Mouse (Mus musculus) heart, adult 2 months (tissue): ENCODE results near the gene Fgf12. TPM values are rescaled to one million over a fixed set of nuclear protein-coding genes. Genes with fewer than 3 reads are reported as not detected.

Experiments used
- DNase-seq, 2 experiments: peaks; one replicate each; pipeline ENCODE4 v3.0.0; 2021
- H3K27ac ChIP-seq: fragments of 200-600 bp; 2 replicates; pipeline ENCODE4 v1.8.1; 2022
- H3K27me3 ChIP-seq: fragments of 200-500 bp; 2 replicates; pipeline ENCODE4 v1.6.1; 2012; ENCODE audit warnings: mild to moderate bottlenecking, low read length, inconsistent platforms, mixed read lengths; ENCODE audit not compliant: control insufficient read depth, insufficient read depth
- H3K36me3 ChIP-seq: fragments of 200-500 bp; 2 replicates; pipeline ENCODE4 v1.6.1; 2012; ENCODE audit warnings: low read length, inconsistent platforms; ENCODE audit not compliant: control insufficient read depth, insufficient read depth
- H3K4me1 ChIP-seq: fragments of 200-500 bp; 2 replicates; pipeline ENCODE4 v1.6.1; 2011; ENCODE audit warnings: low read length; ENCODE audit not compliant: control insufficient read depth, insufficient read depth
- H3K4me3 ChIP-seq: fragments of 200-600 bp; 2 replicates; pipeline ENCODE4 v1.8.1; 2022
- H3K79me2 ChIP-seq: fragments of 200-500 bp; replicated peaks from 2 replicates; pipeline ENCODE4 v1.6.1; 2012; ENCODE audit warnings: mild to moderate bottlenecking, inconsistent platforms, low read length, moderate library complexity, mixed read lengths; ENCODE audit not compliant: control insufficient read depth, insufficient read depth
- H3K9ac ChIP-seq: fragments of 200-500 bp; 2 replicates; pipeline ENCODE4 v1.6.1; 2012; ENCODE audit warnings: low read depth, mild to moderate bottlenecking, control low read depth, inconsistent platforms, low read length, mixed read lengths
- CTCF ChIP-seq: fragments of 200-600 bp; IDR thresholded peaks from 2 replicates; pipeline ENCODE4 v1.8.1; 2022; ENCODE audit warnings: antibody characterized with exemption, mild to moderate bottlenecking, moderate library complexity
- EP300 ChIP-seq: fragments of 200-500 bp; IDR thresholded peaks from 2 replicates; pipeline ENCODE4 v1.6.1; 2011; ENCODE audit warnings: low read depth, low read length, control low read depth; ENCODE audit not compliant: insufficient read depth
- POLR2A ChIP-seq: fragments of 200-500 bp; IDR thresholded peaks from 2 replicates; pipeline ENCODE4 v1.6.1; 2011; ENCODE audit warnings: mild to moderate bottlenecking, low read depth, low read length, control low read depth; ENCODE audit not compliant: insufficient read depth
- WGBS: fragments of 180-500 bp; shearing (Covaris S2); methylation state at CpG from one replicate; pipeline ENCODE4 v1.1.7; 2018; 5-methylcytosine and 5-hydroxymethylcytosine counted together
- intact Hi-C: fragments of 180-260 bp; cut with DNase I; formaldehyde crosslinking; loops from one replicate; pipeline ENCODE4 v1.15.1; 2025
- microRNA-seq, 2 experiments: library from miRNA; unstranded; fragments of <30 nt; microRNA quantifications; one replicate each; pipeline ENCODE4 v1.2.0; 2021
- polyA plus RNA-seq: library from polyadenylated mRNA; depleted of rRNA; stranded (reverse); fragments of >200 nt; gene quantifications from 2 replicates; pipeline ENCODE4 v1.2.3, GENCODE M21; 2012; rRNA removed
- total RNA-seq, 2 experiments: library from RNA; stranded (reverse); gene quantifications; 2 replicates each; pipeline ENCODE4 v1.2.3; 2021

The Fgf12 gene
- total and polyA plus RNA-seq, 3 experiments, result 8.9 to 11.3 (median 9.2) TPM

DNA sequence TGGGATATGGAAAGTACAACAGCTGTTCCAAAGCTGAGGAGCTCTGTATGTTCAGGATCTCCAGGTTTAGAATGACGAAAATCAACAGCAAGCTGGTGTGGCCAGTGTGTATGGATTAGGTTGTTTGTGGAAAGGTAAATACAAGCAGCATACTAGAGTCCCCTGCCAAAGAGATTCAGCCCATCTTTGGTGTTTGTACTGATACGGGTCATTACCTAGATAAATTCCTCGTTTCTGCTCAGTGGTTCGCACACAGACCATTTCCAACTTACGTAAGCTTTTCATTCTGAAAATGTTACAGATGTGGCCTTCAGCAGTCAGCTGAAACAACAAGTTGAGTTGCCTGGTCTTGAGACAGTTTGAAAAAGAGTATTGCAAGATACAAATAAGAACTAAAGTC is 536.9 kb downstream of the Fgf12 start:
- no peaks in the 10 kb centered on the region for H3K27me3 ChIP-seq
- H3K27ac ChIP-seq, result no peak overlapping the region
- no peak for TF ChIP-seq CTCF
- no peak for TF ChIP-seq POLR2A
- TF ChIP-seq EP300, result no peak
- intact Hi-C loops, result no loop called here
- H3K4me1 ChIP-seq, result no peaks in the 10 kb centered on the region
- 82% methylated on average over 5 of the region's 5 CpGs for WGBS
- DNase-seq, result no peak
- H3K36me3 ChIP-seq, result no peaks in the 10 kb centered on the region
- no peak overlapping the region for H3K9ac ChIP-seq
- H3K79me2 ChIP-seq, result no peaks in the 10 kb centered on the region
- H3K4me3 ChIP-seq, result no peak overlapping the region

DNA sequence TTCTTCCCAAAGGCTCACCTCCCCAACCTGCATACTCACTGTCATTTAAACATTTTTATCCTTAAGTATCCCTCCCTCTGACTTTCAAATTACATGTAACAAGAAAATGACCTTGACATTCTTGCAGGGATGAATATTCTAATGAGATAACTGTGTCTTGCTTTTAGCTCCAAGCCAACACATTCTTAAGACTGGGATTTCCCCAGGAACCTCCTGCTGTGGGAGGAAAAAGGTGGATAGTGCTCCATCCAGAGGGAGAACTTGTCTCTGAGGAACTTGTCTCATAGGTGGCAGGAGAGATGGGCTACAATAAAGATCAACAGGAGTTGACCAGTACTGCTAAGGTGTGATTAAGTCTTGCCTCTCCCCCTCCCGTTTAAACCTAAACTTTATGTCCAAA is 540.5 kb downstream of the Fgf12 start:
- Histone ChIP-seq H3K9ac (no peak overlapping the region), H3K27ac (no peak overlapping the region), H3K27me3 (no peaks in the 10 kb centered on the region), H3K79me2 (no peaks in the 10 kb centered on the region), H3K36me3 (no peaks in the 10 kb centered on the region), H3K4me1 (no peaks in the 10 kb centered on the region), H3K4me3 (no peak overlapping the region)
- intact Hi-C loops, result no loop called here
- no peak for TF ChIP-seq POLR2A
- no peak for TF ChIP-seq CTCF
- no peak for TF ChIP-seq EP300
- 52% methylated on average over 1 of the region's 1 CpGs for WGBS
- no peak for DNase-seq

DNA sequence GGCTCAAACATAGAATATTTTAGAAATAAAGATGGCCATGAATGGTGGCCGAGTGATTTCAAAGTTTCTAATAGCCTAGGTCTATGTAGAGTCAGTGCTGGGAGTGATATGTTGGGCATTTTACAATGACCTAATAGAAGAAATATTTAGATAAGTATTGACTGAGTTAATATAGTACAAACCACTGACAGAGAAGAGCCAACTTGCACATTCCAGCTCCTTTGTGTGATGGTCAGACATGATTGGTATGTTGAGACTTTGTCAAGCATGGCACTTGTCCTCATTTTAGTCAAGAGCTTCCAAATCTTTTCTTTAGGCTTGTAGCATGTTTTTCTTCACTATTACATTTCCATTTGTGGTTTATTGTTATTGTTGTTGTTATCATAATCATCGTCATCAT is 596.4 kb downstream of the Fgf12 start:
- Histone ChIP-seq H3K79me2 (no peaks in the 10 kb centered on the region), H3K9ac (no peak overlapping the region), H3K36me3 (no peaks in the 10 kb centered on the region), H3K4me1 (no peaks in the 10 kb centered on the region), H3K27ac (no peak overlapping the region), H3K4me3 (no peak overlapping the region), H3K27me3 (no peaks in the 10 kb centered on the region)
- TF ChIP-seq EP300 (no peak), POLR2A (no peak), CTCF (no peak)
- no peak for DNase-seq
- intact Hi-C loops, result no loop called here
- 78% methylated on average over 2 of the region's 2 CpGs for WGBS

DNA sequence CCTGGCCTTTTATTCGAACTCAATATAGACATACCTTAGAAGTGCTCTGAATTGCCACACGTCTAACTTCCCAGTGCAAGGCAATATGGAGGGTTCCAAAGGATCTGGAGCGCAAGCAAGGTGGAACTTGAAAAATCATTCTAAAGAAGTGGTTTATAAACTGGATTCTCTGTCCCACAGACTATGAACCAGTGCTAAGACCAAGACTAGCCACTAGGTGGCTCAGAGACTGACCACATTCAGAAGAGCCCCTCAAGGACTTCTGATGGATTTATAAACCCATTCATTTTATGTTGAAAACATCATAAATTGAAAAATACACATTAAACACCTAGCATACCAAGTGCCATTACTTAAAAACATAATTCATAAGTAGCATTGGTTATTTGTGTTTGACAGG is 611.9 kb downstream of the Fgf12 start:
- TF ChIP-seq POLR2A (no peak), CTCF (peak; percentile 43), EP300 (no peak)
- Histone ChIP-seq H3K79me2 (no peaks in the 10 kb centered on the region), H3K27me3 (no peaks in the 10 kb centered on the region), H3K9ac (no peak overlapping the region), H3K4me3 (no peak overlapping the region), H3K4me1 (no peaks in the 10 kb centered on the region), H3K36me3 (no peaks in the 10 kb centered on the region), H3K27ac (no peak overlapping the region)
- no peak for DNase-seq
- 70% methylated on average over 3 of the region's 3 CpGs for WGBS
- intact Hi-C loops, result no loop called here

DNA sequence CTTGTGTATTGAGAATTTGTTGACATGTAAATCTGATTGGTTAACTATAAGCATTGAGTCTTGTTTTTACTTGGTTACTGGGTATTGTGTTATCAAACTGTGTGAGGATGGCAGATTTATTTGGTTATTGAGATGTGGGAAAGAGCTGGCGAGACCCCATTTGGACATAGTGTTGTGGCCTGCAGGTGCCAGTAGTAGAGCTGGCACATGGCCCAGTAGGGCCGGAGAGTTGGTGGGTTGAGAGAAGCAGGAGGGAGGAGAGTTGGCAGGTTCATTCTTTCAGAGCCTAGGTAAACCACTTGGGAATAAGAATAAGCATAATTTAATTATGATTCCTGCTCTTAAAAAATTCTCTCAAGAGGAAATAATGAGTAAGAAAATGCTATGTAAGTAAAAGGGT is 625.9 kb downstream of the Fgf12 start:
- Histone ChIP-seq H3K4me1 (no peaks in the 10 kb centered on the region), H3K9ac (no peak overlapping the region), H3K27me3 (no peaks in the 10 kb centered on the region), H3K79me2 (no peaks in the 10 kb centered on the region), H3K27ac (no peak overlapping the region), H3K4me3 (no peak overlapping the region), H3K36me3 (no peaks in the 10 kb centered on the region)
- intact Hi-C loops, result no loop called here
- TF ChIP-seq POLR2A (no peak), CTCF (no peak), EP300 (no peak)
- WGBS, result 68% methylated on average over 2 of the region's 2 CpGs
- no peak for DNase-seq

Small RNA genes lying within 50 kb of the gene (microRNA-seq; reads per million reads assigned to microRNA genes)
- gene Mir690, result 0 reads per million in 2 experiments

Other genes starting within 250 kb of the Fgf12 start
- gene Mb21d2, start 176.6 kb upstream of the Fgf12 start, total RNA-seq, result 1 to 10 TPM; 7.7 to 8.3 TPM
- gene Mb21d2, start 176.6 kb upstream of the Fgf12 start, polyA plus RNA-seq, result 8.2 and 9.2 TPM in 2 replicates